Mouse (Mus musculus) thymus, adult 18-20 months (tissue): ENCODE measurements around the gene Ralgapa2.
"Not testable (repeated sequence)": the region's sequence is repeated elsewhere in the genome, so short reads cannot be mapped to it uniquely, and the experiment has no call there.

Experiments
- DNase-seq, 2 experiments: peaks; one replicate each; pipeline ENCODE4 v3.0.0; 2022; ENCODE audit warnings: mixed read lengths in 2 of 2

Gene Ralgapa2

DNA sequence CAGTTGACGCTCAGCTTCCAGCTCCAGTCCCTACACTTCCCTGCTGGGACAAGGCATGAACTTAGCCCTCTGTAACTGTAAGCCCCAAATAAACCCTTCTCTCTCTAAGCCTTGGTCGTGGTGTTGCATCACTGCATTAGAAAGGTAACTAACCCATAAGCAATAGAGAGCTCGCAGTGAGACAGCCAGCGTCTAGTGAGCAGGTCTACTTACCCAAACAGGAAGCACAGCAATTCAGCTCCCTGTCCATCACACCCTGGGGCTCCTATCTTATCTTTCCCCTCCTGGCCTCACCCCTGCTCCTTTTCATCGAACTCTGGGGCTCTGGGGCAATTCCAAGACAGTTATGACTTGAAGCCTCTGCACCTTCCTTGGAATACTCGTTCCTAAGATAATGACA, 13.8 kb downstream of the Ralgapa2 start:
- DNase-seq, result no peak

DNA sequence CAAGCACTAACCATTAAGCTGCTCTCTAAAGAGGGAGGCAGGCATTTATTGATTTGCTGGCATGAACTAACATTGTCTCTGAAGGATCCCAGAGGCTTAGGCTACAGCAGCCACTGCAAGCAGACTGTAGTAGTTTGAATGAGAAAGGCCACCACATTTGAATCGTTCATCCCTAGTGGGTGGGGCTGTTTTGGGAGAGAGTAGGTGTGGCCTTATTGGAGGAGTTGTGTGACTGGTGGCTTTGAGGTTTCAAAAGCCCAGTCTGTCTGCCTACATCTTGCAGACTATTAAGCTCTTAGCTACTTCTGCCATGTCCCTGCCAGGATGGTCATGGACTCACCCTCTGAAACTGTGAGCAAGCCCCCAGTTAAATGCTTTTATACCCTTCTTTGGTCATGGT, 15.1 kb downstream of the Ralgapa2 start:
- DNase-seq, result no peak

DNA sequence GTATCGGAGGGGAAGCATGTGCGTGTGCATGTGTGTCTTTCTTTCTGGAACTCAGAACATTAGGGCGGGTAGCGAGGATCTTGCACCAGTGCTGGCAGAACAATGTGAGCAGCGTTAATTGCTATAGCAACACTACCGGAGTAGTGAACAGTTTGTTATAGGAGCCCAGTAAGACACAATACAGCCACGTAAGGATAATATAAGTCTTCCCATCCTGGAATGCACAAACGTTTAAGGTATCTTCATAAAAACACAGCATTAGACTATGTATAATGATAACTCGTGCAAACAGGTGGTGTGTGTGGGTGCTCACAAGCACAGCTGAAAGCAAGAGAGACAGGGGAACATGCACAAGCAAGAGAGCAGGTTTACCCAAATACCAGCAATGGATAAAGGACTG, 16.4 kb downstream of the Ralgapa2 start:
- DNase-seq, result no peak

DNA sequence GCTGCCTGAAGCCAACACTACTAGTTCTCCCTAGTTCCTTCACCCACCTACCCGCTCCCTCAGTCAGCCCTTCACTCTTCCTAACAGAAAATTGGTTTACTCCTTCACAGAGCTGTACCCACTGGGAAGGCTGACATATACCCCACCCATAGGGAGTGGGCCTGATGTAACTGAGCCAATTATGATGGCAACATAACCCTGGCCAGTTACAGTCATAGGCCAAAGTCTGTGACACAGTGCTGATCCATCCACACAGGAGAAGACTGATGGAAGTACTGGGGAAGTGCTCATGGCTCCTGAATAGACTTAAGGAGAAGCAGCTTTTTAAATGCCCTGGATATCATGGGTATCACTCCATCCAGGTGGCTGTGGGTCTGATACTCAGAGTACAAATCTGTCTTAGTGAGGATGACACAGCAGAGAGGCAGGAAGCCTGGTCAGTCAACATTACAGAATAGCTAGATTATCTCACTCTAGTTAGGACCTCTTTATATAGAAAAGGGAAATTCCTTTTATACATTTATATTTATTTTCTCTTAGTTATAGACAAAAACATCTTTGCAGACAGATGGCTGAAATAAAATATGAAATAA, 18.7 kb downstream of the Ralgapa2 start:
- DNase-seq, result no peak

DNA sequence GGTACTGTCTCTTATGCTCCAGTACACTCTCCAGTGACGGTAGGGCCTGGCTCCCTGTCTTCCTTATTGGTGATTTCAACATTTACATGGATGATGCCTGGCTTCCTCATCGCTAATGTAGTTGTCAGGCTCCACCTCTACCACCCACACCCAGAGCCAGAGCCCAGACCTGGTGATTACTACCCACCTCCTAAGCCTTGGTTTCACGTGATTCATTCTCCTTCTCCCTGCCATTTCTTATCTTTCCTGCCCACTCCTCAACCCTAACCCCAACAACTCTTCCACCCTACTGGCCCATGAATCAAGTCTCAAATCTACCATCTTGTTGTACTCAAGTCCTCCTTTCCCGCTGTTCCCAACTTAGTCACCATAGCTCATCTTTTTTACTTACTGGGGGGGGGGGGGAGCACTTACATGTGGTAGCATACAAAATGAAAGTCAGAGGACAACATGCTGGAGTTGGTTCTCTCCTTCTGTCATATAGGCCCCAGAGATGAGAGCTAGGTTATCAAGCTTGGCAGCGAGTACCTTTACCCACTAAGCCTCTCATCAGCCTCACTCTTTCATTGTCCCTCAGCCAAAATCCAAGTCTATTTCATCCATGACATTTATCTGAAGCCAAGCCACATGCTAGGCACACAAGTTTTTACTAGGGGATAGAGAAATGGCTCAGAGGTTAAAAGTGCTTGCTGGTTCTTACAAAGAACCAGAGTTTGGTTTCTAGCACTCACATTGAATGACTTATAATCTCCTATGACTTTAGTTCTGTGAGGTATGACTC, 20.1 kb downstream of the Ralgapa2 start:
- DNase-seq, result no peak

DNA sequence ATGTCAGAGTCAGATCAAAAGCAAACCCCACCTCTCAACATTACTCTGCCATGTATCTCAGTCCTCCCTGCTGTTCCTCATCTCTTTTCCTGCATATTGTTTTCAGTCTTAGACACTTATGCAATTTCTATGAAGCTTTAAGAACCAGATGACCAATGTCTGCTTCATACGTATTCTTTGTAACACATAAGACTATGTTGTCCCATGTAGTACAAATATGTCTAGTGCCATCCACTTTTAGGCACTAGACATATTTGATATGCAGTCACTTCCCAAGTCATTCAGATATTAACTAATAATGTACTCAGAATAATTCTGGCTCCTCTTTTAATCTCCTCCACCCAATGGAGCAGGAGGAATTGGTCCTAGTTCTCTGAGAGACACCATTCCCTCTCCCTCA, 21.2 kb downstream of the Ralgapa2 start:
- no peak for DNase-seq

DNA sequence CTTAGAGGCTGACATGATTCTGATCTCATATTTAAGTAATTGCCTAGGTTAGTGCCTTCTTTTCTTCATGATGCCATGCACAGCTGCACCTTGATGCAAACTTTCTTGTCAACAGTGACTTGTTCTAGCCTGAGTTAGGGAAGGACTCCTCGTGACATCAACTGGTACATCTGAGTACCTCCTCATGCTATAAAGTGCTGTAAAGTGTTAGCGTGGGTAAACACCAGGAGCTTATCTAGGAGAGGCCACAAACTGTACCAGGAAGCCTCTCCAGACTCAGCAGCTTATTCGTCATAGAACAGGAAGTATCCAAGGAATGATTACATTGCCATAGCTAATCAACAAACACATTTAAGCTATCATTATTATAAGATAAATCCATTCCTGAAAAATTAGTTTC, 23.9 kb downstream of the Ralgapa2 start:
- no peak for DNase-seq

DNA sequence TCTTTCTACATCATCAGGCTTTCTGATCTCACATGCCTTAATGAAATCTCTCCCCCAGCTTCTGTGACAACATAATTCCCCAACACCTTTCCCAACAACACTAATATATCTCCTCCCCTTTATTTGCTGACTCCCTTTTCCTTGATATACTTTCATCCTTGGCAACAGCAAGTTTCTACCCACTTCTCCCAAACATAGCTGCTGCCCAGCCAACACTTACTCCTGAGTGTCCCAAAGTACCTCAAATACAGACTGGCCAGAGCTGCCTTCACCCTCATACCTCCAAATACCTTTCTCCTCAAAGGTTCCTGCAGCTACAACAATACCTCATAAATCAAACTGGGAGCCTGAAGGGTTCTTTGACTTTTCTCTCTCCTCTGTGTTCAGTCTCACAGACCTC, 29.3 kb downstream of the Ralgapa2 start:
- DNase-seq, result no peak

DNA sequence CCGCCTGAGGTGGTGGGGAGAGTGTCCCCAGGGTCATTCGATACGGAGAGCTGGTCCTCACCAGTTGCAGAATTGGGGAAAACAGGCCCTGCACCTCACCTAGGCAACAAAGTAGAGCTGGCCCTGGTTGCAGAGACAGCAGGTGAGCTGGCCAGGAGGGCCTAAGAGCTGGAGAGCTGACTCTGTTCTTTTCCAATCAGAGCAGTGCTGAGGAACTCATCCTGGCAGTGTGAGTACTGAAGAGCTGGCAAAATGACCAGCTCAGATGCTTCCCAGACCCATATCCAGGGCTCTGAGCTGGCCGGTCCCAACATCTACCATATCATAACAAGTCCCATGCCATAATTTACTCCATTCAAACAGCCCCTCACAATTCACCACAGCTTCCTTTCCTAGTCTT, 34.7 kb downstream of the Ralgapa2 start:
- DNase-seq, result no peak

DNA sequence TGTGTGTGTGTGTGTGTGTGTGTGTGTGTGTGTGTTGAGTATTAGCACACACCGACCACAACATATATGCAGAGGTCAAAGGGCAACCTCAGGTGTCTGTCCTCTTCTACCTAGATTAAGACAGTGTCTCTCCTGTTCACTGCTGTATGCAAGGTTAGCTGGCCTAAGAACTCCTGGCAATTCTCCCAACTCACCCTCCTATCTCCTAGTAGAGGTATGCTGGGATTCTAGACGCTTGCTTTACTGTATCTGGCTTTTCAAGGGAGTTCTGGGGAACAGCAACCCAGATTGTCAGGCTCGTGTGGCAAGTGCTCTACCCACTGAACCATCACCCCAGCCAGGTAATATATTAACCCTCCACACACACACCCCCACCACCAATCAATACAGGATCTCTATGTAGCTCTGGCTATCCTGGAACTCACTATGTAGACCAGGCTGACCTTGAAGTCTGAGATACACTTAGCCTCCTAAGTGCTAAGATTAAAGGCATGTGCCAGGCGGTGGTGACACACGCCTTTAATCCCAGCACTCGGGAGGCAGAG, 35.6 kb downstream of the Ralgapa2 start:
- no peak for DNase-seq

DNA sequence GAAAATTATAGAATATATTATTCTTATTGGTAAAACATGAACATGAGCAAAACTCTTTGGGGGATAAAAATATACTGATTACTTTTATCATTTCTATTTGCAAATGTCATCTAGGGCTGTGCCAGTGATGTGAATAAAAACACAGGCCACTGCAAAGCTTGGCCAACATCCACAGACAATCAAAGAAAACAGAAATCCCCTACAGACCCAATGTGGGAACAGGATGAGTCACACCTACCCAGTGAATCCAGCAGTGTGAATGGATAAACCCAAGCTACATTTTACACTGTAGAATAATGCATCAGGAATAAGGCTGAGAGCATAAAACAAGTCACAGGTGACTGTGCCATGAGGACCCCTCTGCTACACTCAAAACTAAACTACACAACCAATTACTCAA, 36.1 kb downstream of the Ralgapa2 start:
- DNase-seq, result no peak

DNA sequence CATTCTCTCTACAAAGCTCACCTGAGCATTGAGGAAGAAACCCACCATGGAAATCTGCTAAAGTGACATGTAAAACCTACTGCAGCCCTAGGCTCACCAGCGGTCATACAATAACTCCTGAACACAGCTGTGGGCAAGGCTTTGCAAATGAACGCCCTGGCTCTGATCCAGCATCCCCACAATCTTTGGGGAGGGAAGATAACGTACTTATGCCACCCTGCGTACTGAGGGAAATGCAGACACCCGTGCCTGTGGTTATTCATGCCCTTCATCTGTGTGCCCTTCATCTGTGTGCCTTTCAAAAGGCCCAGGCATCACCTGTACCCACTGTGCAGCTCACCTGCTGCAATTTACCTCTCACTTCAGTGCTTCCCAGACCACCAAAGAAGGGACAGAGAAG, 41.2 kb downstream of the Ralgapa2 start:
- DNase-seq, result no peak

DNA sequence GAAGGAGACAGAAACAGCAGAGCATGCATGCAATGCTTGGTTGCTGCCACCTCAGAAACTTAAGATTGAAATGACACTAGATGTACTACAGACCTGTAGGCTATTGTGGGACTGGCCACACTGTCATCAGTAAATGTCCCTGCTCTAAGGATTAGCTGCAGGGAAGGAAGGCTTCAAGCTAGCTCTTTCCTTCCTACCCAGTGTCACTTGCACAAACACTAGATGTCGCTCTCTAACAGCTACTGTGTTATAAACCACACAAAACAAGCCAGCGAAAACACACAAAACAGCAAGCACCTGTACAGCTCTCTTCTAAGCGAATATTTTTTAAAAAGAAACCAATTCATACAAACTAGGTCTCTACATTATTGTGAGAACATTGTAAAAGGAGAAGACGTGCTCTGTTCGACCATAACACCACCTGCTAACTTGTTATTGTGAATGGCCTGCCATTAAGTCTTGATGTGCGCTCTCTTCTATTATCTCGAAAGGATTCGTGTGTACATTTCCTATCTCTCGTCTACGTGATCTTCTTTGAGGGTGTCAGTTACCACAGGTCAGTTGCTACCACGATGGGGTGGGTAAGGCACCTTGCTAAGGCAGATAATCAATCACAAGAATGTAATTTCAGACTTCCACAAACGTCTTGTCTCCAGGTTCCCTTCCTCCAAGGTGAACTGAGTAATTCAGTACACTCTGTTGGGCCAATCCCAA, 42.3 kb downstream of the Ralgapa2 start:
- no peak for DNase-seq

DNA sequence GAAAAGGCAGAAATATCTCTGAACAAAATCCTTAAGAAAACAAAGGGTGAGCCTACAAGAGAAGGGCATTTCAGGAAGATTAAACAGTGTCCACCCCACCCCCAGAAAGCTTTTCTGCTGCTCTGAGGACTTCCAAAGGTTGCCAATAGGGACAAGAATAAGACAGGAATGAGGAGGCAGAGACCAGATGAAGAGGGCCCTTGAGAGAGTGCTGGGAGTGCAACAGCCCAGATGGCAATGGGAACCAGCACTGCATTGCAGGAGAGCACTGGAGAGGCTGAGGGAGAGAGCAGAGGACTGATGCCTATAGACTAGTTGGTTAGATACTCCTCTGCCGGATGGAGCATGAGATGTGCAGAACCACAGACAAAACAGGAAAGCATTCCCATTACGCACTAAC, 43.2 kb downstream of the Ralgapa2 start:
- DNase-seq, result no peak

DNA sequence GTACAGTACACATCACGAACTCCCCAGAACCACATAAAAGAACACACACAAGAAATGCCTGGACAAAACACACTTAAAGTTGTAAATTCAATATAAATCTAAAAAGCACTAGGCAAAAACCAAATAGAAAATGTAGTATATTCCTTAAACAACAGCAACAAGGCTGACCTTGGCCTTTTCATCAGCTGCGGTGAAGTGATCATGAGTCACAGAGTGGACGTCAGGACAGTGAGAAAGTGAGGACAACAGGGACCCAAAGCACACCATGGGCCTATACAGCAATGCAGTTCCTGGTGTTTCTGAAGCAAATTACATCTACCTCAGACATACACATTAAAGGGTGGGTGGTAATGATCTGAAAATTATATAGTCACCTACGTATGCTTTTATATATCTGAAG, 44.1 kb downstream of the Ralgapa2 start:
- no peak for DNase-seq

DNA sequence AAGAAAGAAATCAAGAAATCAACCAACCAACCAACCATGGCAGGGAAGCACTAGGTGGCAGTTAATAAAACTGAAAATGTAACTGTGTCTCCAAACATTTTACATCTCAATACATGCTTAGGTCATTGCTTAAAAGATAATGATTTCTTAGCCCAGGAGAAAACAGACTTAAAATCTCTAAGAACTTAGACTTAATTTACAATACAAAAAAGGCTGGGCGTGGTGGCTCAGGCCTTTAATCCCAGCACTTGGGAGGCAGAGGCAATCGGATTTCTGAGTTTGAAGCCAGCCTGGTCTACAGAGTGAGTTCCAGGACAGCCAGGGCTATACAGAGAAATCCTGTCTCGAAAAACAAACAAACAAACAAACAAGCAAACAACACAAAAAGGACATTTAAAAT, 45.3 kb downstream of the Ralgapa2 start:
- DNase-seq, result not testable (repeated sequence)

DNA sequence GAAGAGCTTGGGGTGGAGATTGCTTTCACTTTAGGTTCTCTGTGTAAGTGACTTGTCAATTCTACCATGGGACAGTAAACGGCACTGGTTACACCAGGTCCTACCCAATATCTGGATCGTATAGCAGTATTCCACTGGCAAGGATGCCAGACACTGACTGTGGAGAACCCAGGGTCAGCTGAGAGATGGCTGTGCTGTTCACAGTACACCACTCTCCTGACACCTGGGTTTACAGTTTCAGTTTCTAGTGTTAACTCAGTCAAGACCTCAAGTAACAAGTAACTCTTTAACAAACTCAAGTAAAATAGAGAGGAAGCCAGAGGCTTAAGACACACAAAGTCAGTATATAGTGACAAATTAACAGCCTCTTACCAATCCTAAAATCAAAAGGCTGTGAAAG, 54.6 kb downstream of the Ralgapa2 start:
- DNase-seq, result no peak

DNA sequence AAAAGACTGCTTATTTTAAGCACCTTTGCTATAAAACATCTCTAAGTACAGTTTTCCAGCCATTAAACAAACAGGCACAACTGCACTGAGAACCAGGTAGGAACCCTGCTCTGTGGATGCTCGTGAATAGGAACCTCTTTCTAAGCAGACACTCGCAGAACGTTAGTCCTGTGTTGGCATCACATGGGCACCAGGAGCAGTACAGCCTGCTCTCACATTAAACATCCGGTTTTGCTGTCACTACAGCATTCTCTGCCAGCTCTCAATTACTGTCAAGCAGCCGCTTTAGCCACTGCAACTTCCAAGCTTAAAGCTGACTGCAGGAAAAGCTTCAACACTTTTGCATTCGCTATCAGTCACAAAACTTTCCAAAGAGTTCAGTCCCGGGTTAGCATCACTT, 55.5 kb downstream of the Ralgapa2 start:
- no peak for DNase-seq

DNA sequence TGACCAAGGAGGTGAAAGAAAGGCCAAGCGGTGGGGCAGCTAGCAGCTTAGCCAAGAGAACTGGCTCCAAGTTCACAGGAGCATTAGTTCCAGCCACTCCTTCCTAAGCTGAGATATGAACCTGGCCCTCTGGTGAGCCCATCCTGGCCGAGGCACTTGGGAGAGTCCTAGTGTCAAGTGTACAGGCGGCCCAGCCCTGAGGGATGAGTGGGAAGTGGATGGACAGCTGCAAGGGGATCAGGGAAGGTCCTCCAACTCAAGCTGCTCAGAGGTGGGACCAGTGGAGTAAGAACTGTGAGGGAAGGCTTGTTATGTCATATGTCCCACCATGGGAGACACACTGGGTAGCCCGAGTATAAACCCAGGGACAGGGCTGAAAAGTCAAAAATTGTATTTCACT, 56.1 kb downstream of the Ralgapa2 start:
- no peak for DNase-seq

DNA sequence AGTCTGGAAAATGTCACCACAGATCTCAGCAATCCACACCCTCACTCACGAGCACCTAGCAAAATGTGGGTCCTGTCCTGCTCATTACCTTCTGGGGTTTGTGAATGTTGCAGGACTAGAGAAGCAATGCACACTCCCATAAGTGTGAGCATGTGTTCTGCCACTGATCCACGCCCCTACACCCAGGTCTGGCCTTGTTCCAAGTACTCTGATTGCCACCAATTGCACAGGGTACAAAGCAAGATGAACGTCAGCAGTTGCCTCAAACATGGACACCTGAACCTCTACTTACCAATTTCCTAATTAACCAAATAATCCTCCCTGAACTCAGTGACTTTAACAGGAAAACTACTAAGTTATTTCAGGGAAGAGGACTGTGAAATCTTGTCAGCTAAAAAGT, 68.1 kb downstream of the Ralgapa2 start:
- no peak for DNase-seq

DNA sequence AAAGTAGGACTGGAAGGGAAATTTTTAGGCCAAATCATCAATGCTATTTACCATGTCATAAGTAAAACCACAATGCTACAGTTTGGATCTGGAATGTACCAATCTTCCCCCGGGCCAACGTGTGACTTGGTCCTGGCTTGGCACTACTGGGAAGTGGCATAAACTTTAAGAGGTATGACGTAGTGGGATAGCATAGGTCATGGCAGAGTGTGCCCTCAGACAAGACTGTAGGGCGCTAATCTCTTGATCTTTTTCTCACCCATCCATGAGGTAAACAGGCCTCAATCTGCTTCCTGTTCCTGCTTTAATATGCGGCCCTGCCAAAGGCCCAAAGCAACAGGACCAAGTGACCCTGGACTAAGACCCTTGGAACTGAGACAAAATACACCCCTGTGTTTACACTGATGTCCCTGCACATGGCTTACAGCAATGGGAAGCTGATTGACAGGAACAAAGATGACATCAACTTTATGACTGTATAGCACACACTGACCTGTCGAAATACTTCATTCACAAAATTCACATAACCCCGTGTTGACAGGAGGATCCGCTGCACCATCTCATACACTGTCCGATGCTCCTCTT, 68.8 kb downstream of the Ralgapa2 start:
- no peak for DNase-seq

DNA sequence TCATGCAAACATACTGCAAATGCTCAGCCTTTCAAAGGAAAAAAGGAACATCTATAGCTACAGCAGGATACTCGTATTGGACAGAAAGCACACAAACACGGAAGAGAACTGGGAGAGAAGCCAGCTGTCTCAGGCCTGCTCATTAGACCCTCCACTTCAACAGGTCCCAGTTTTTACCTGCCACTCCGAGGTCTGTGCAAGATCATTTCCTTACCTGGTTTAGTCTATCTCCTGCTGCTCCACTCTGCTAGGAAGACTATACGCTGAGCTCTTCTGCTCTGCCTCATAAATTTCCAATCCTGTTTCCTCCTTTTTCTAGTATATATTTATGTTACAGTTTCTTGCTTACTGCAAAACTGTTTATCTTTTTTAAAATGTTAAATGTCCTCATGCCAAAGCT, 70.4 kb downstream of the Ralgapa2 start:
- no peak for DNase-seq

DNA sequence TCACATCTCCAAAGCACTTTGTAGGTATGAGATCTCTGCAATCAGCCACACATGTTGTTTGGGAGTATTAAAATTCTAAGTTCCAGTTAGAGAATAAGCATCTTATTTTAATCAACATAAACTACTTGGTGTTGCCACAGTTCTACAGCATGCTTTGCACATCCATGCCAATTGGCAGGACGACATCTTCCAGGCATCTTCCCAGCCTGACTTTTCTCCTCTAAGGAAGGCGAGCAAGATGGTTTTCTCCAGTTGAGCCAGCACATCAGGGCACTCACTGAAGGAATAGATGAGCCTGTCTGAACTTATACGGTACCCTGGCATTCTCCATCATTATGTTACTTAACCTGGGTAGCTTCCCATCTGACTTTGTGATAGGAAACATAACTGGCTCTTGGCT, 83.4 kb downstream of the Ralgapa2 start:
- DNase-seq, result no peak

DNA sequence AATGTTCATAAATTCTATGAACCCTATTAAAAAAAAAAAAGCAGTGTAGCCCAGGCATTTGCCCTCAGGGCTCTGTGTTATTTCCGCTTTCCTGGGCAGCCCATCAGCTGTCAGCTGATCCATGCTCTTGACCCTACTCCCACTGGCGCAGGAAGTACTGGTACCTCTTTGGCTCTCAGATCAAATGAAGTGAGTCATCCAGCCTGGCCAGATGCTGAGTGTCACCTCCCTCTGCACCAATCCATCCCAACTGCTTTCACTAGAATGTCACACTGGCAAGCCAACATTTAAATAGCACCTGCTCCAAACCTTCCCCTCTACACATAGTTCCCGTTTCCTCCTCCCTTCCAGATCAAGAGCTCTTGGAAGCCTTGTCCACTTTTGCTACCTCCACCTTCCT, 84.8 kb downstream of the Ralgapa2 start:
- no peak for DNase-seq
